Mouse (Mus musculus): Measurements from ENCODE around the gene Exoc6. TPM values are rescaled to one million over a fixed set of nuclear protein-coding genes. Genes with fewer than 3 reads are reported as not detected.
"Not testable (repeated sequence)": the region's sequence is repeated elsewhere in the genome, so short reads cannot be mapped to it uniquely, and the experiment has no call there.

Exoc6 gene
- total and polyA plus RNA-seq, 3 experiments = 30.2 to 41.2 TPM; not detected in 1

- TF ChIP-seq ZNF384 (IDR thresholded peaks at IDR 0.05; ENCODE audit: low read depth, low read length) (peak; percentile 91), POLR2AphosphoS5 (IDR thresholded peaks at IDR 0.05; ENCODE audit: borderline replicate concordance, low read depth, low read length) (no peak), USF1 (IDR thresholded peaks at IDR 0.05; ENCODE audit: low read depth, low read length) (no peak)
Observed at GRCm38 (mm10) chr19:37553376-37554265, 3.4 kb downstream of the Exoc6 start (continued).

- H3K27me3 ChIP-seq (ENCODE audit: control insufficient read depth in 1 of 2, insufficient read depth in 2 of 2, low read length in 2 of 2); DNase-seq (ENCODE audit: low read depth, low spot score); H3K9me3 ChIP-seq (replicated peaks; ENCODE audit: insufficient read depth, low read length): not testable (repeated sequence)
- peaks cover 48 to 57% of the 10 kb centered on the region in 2 experiments for H3K4me1 ChIP-seq (ENCODE audit: control insufficient read depth in 1 of 2, insufficient read depth in 2 of 2, low read length in 2 of 2)
- peaks cover 41% of the 10 kb centered on the region for H3K79me2 ChIP-seq (ENCODE audit: control insufficient read depth, insufficient read depth, low read length, poor library complexity)
- peak overlapping the region; percentile 93 for H3K27ac ChIP-seq (ENCODE audit: control insufficient read depth, low read depth, low read length)
- H3K36me3 ChIP-seq (ENCODE audit: control insufficient read depth in 1 of 2, insufficient read depth in 2 of 2, low read length in 2 of 2) = peaks cover 0 to 62% of the 10 kb centered on the region in 2 experiments; a peak in 2 of 4 replicates
- peak overlapping the region; percentile 51 for H3K9ac ChIP-seq (ENCODE audit: control insufficient read depth, low read depth, low read length, poor library complexity, severe bottlenecking)
- H3K4me3 ChIP-seq (ENCODE audit: control insufficient read depth in 1 of 2, insufficient read depth in 1 of 2, low read depth in 2 of 2, low read length in 2 of 2) = peak overlapping the region; percentile 20 to 61
Observed at GRCm38 (mm10) chr19:37554266-37554650, 4.0 kb downstream of the Exoc6 start.

GRCm38 (mm10) chr19:37555863-37556566 lies 5.8 kb downstream of the Exoc6 start:
- Histone ChIP-seq H3K4me3 (ENCODE audit: control insufficient read depth in 1 of 2, insufficient read depth in 1 of 2, low read depth in 2 of 2, low read length in 2 of 2) (peak overlapping the region; percentile 20 to 40), H3K27me3 (ENCODE audit: control insufficient read depth in 1 of 2, insufficient read depth in 2 of 2, low read length in 2 of 2) (no peaks in the 10 kb centered on the region), H3K4me1 (ENCODE audit: control insufficient read depth in 1 of 2, insufficient read depth in 2 of 2, low read length in 2 of 2) (peaks cover 60 to 69% of the 10 kb centered on the region in 2 experiments), H3K9me3 (replicated peaks; ENCODE audit: insufficient read depth, low read length) (no peaks in the 10 kb centered on the region), H3K9ac (ENCODE audit: control insufficient read depth, low read depth, low read length, poor library complexity, severe bottlenecking) (peak overlapping the region; percentile 52), H3K36me3 (ENCODE audit: control insufficient read depth in 1 of 2, insufficient read depth in 2 of 2, low read length in 2 of 2) (peaks cover 0 to 70% of the 10 kb centered on the region in 2 experiments; a peak in 2 of 4 replicates), H3K27ac (ENCODE audit: control insufficient read depth, low read depth, low read length) (peak overlapping the region; percentile 98), H3K79me2 (ENCODE audit: control insufficient read depth, insufficient read depth, low read length, poor library complexity) (peaks cover 52% of the 10 kb centered on the region)
- peak; percentile 84 for DNase-seq (ENCODE audit: low read depth, low spot score)
- TF ChIP-seq ZMIZ1 (IDR thresholded peaks at IDR 0.05; ENCODE audit: low read depth, low read length) = no peak; the same call in 1 of the 2 replicates
- peak; percentile 76; the same call in 1 of the 2 replicates for TF ChIP-seq MEF2A (IDR thresholded peaks at IDR 0.05; ENCODE audit: extremely low read depth, insufficient replicate concordance, low read depth, low read length, poor library complexity, severe bottlenecking)
- no peak for TF ChIP-seq UBTF (IDR thresholded peaks at IDR 0.05; ENCODE audit: borderline replicate concordance, insufficient read depth, low read depth, low read length)
- TF ChIP-seq MAX (IDR thresholded peaks at IDR 0.05; ENCODE audit: low read length) = no peak; the same call in 1 of the 2 replicates
- TF ChIP-seq MAFK (IDR thresholded peaks at IDR 0.05; ENCODE audit: borderline replicate concordance, low read depth, low read length) = peak; percentile 62; the same call in 1 of the 2 replicates
- TF ChIP-seq E2F4 (IDR thresholded peaks at IDR 0.05; ENCODE audit: borderline replicate concordance, low read depth, low read length) = no peak
- TF ChIP-seq ZC3H11A (IDR thresholded peaks at IDR 0.05; ENCODE audit: low read depth, low read length) = no peak
- no peak for TF ChIP-seq POLR2AphosphoS2 (IDR thresholded peaks at IDR 0.05; ENCODE audit: low read length)
- TF ChIP-seq RCOR1 (IDR thresholded peaks at IDR 0.05; ENCODE audit: low read depth, low read length) = peak; percentile 89
- TF ChIP-seq GABPA (IDR thresholded peaks at IDR 0.05; ENCODE audit: low read depth, low read length) = no peak
- TF ChIP-seq BHLHE40 (IDR thresholded peaks at IDR 0.05; ENCODE audit: borderline replicate concordance, low read depth, low read length) = 0 out of 2 replicates have a peak, but pooled peaks have one; percentile 44
- peak; percentile 93 for TF ChIP-seq ZNF384 (IDR thresholded peaks at IDR 0.05; ENCODE audit: low read depth, low read length)
- no peak for TF ChIP-seq USF2 (IDR thresholded peaks at IDR 0.05; ENCODE audit: borderline replicate concordance in 1 of 2, insufficient read depth in 1 of 2, low read depth in 1 of 2, low read length in 2 of 2)
- no peak for TF ChIP-seq CTCF (IDR thresholded peaks at IDR 0.05 in 2 of 3, conservative IDR thresholded peaks at IDR 0.05 in 1 of 3; ENCODE audit: control insufficient read depth in 1 of 3, insufficient read depth in 1 of 3, low read depth in 2 of 3, low read length in 3 of 3, poor library complexity in 1 of 3, severe bottlenecking in 1 of 3)
- peak; percentile 89 for TF ChIP-seq MYC (IDR thresholded peaks at IDR 0.05; ENCODE audit: low read depth, low read length)
- peak; percentile 52; the same call in 1 of the 2 replicates for TF ChIP-seq MYB (IDR thresholded peaks at IDR 0.05; ENCODE audit: low read depth, low read length)
- TF ChIP-seq SIN3A (IDR thresholded peaks at IDR 0.05; ENCODE audit: low read length) = peak; percentile 94
- TF ChIP-seq JUND (IDR thresholded peaks at IDR 0.05; ENCODE audit: low read depth, low read length) = peak; percentile 47; the same call in 1 of the 2 replicates
- no peak for TF ChIP-seq POLR2A (IDR thresholded peaks at IDR 0.05; ENCODE audit: control insufficient read depth in 1 of 2, insufficient read depth in 1 of 2, low read depth in 1 of 2, low read length in 2 of 2, poor library complexity in 1 of 2)
- TF ChIP-seq SMC3 (IDR thresholded peaks at IDR 0.05; ENCODE audit: low read depth, low read length) = no peak
- TF ChIP-seq GATA1 (IDR thresholded peaks at IDR 0.05; ENCODE audit: low read depth, low read length) = peak; percentile 99
- TF ChIP-seq NRF1 (IDR thresholded peaks at IDR 0.05; ENCODE audit: insufficient read depth, low read depth, low read length, poor library complexity, severe bottlenecking) = no peak
- TF ChIP-seq POLR2AphosphoS5 (IDR thresholded peaks at IDR 0.05; ENCODE audit: borderline replicate concordance, low read depth, low read length) = no peak
